Mouse (Mus musculus) erythroblast, adult 5-6 weeks (primary cell): ENCODE data around the gene Trim16. TPM values are rescaled to one million over a fixed set of nuclear protein-coding genes. Genes with fewer than 3 reads are reported as not detected.

Experiments used
- ATAC-seq: replicated peaks from 2 replicates; pipeline ENCODE4 v1.8.0; 2016; ENCODE audit warnings: moderate number of reproducible peaks, mild to moderate bottlenecking, moderate TSS enrichment, inconsistent platforms; ENCODE audit not compliant: poor library complexity, low FRiP score, severe bottlenecking
- total RNA-seq, 2 experiments: library from RNA; stranded (forward) in 1 of 2; stranded (reverse) in 1 of 2; fragments of 150-400 nt in 1 of 2; fragments of 200-764, 138-1000 nt in 1 of 2; gene quantifications; 2 replicates each; pipeline versions ENCODE4 v1.2.3 to v1.2.4; 2015 to 2017; ENCODE audit warnings: low replicate concordance in 2 of 2

Trim16 gene
- total RNA-seq, 2 experiments from 2014 or later: 4.3 to 7.5 TPM

DNA sequence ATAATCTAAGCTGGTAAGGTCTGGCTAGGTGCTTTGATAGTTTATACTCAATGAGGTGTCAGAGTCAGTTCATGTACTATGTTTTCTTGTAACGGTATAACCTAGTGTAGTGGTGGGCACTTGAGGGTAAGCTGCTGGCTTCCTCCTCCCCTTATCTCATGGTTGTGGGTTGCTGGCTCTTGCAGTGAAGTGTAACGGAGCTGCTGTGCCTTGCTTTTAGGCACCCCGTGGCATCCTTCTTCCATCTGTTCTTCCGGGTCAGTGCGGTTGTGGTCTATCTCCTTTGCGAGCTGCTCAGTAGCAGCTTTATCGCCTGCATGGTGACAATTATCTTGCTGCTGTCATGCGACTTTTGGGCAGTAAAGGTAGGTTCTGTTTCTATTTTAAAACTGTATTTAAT lies 63.4 kb downstream of the Trim16 start:
- ATAC-seq: no peak

GRCm38 (mm10) chr11:62885323-62885722 lies 65.3 kb downstream of the Trim16 start:
- ATAC-seq: no peak

DNA sequence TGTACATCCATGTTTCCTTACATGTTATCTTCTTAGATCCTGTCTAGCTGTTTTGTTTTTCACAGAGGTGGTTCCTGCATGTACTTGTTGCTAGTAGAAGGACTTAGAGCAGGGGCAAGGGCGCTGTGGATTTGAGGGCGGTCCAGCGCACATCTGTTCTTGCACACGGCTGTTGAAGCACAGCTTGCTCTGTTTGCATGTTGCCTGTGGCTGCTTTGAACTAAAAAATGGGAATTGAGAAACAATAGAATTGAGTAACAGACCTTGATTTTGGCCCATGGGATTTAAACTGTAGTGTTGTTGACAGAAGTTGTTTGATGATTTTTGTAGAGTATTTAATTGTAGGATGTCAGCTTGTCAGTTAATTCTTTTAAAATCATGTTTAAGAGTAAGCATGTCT lies 70.8 kb downstream of the Trim16 start:
- ATAC-seq: no peak

- ATAC-seq: no peak
Measured at GRCm38 (mm10) chr11:62891763-62892162, 71.7 kb downstream of the Trim16 start.

Other genes with a start within 250 kb of the Trim16 start
- gene Trpv2, start 245.7 kb upstream of the Trim16 start, total RNA-seq (2015; ENCODE audit: low replicate concordance): 2.3 and 4.2 TPM in 2 replicates
- gene Trpv2, start 245.7 kb upstream of the Trim16 start, total RNA-seq (2017; ENCODE audit: low replicate concordance): 6.8 and 7.7 TPM in 2 replicates
- gene Lrrc75a, start 171.7 kb upstream of the Trim16 start, total RNA-seq (2015; ENCODE audit: low replicate concordance): not detected in 2 replicates
- gene Lrrc75a, start 171.7 kb upstream of the Trim16 start, total RNA-seq (2017; ENCODE audit: low replicate concordance): 0.84 and 1.5 TPM in 2 replicates
- 1.3 and 1.5 TPM in 2 replicates for gene Mmgt2, start 171.6 kb upstream of the Trim16 start, total RNA-seq (2015; ENCODE audit: low replicate concordance)
- 2.8 TPM in 1 of 2 replicates, not detected in the other for gene Mmgt2, start 171.6 kb upstream of the Trim16 start, total RNA-seq (2017; ENCODE audit: low replicate concordance)
- not detected in 2 replicates for gene Zfp287, start 88.3 kb upstream of the Trim16 start, total RNA-seq (2015; ENCODE audit: low replicate concordance)
- gene Zfp287, start 88.3 kb upstream of the Trim16 start, total RNA-seq (2017; ENCODE audit: low replicate concordance): 0.98 TPM in 1 of 2 replicates, not detected in the other
- gene Gm10428, start 67.1 kb upstream of the Trim16 start, total RNA-seq (2015; ENCODE audit: low replicate concordance): not detected in 2 replicates
- gene Gm10428, start 67.1 kb upstream of the Trim16 start, total RNA-seq (2017; ENCODE audit: low replicate concordance): not detected in 2 replicates
- 0.63 TPM in 1 of 2 replicates, not detected in the other for gene Zfp286, start 30.8 kb upstream of the Trim16 start, total RNA-seq (2015; ENCODE audit: low replicate concordance)
- gene Zfp286, start 30.8 kb upstream of the Trim16 start, total RNA-seq (2017; ENCODE audit: low replicate concordance): not detected in 2 replicates
- not detected in 2 replicates for gene Fbxw10, start 26.8 kb downstream of the Trim16 start, total RNA-seq (2015; ENCODE audit: low replicate concordance)
- gene Fbxw10, start 26.8 kb downstream of the Trim16 start, total RNA-seq (2017; ENCODE audit: low replicate concordance): 0.42 TPM in 1 of 2 replicates, not detected in the other
- 2.7 and 10.7 TPM in 2 replicates for gene Tvp23b, start 59.2 kb downstream of the Trim16 start, total RNA-seq (2015; ENCODE audit: low replicate concordance)
- 2.4 and 5.7 TPM in 2 replicates for gene Tvp23b, start 59.2 kb downstream of the Trim16 start, total RNA-seq (2017; ENCODE audit: low replicate concordance)
- not detected in 2 replicates for gene Cdrt4, start 131.0 kb downstream of the Trim16 start, total RNA-seq (2015; ENCODE audit: low replicate concordance)
- gene Cdrt4, start 131.0 kb downstream of the Trim16 start, total RNA-seq (2017; ENCODE audit: low replicate concordance): not detected in 2 replicates
- gene Tekt3, start 241.4 kb downstream of the Trim16 start, total RNA-seq (2015; ENCODE audit: low replicate concordance): not detected in 2 replicates
- gene Tekt3, start 241.4 kb downstream of the Trim16 start, total RNA-seq (2017; ENCODE audit: low replicate concordance): not detected in 2 replicates